Mouse (Mus musculus): Measurements from ENCODE around the gene Gm6525.
A peak's percentile ranks its signal among the peaks of the same experiment; 100 is the strongest.

Gm6525 gene

GRCm38 (mm10) chr3:84173581-84174154 lies at the start of gene Gm6525:
Gm6525 (plus strand) TSS chr3:84174104.
- no peak for DNase-seq (ENCODE audit: low spot score in 2 of 2)

- DNase-seq (ENCODE audit: low spot score in 2 of 2) = no peak
Observed at GRCm38 (mm10) chr3:84125704-84126289, 48.1 kb upstream of the Gm6525 start.

- no peak for DNase-seq (ENCODE audit: low spot score in 2 of 2)
Observed at GRCm38 (mm10) chr3:84126721-84127120, 47.2 kb upstream of the Gm6525 start.

GRCm38 (mm10) chr3:84127431-84127830 lies 46.5 kb upstream of the Gm6525 start:
- DNase-seq (ENCODE audit: low spot score in 2 of 2) = no peak

GRCm38 (mm10) chr3:84128871-84129870 lies 44.7 kb upstream of the Gm6525 start:
- DNase-seq (ENCODE audit: low spot score in 2 of 2) = no peak

- no peak for DNase-seq (ENCODE audit: low spot score in 2 of 2)
Observed at GRCm38 (mm10) chr3:84130776-84131175, 43.1 kb upstream of the Gm6525 start.

GRCm38 (mm10) chr3:84131369-84131768 lies 42.5 kb upstream of the Gm6525 start:
- no peak for DNase-seq (ENCODE audit: low spot score in 2 of 2)

GRCm38 (mm10) chr3:84135387-84135786 lies 38.5 kb upstream of the Gm6525 start:
- DNase-seq (ENCODE audit: low spot score in 2 of 2) = no peak

- DNase-seq (ENCODE audit: low spot score in 2 of 2) = no peak
Observed at GRCm38 (mm10) chr3:84135933-84136332, 38.0 kb upstream of the Gm6525 start.

- no peak for DNase-seq (ENCODE audit: low spot score in 2 of 2)
Observed at GRCm38 (mm10) chr3:84136509-84136908, 37.4 kb upstream of the Gm6525 start.

- no peak for DNase-seq (ENCODE audit: low spot score in 2 of 2)
Observed at GRCm38 (mm10) chr3:84140947-84141346, 33.0 kb upstream of the Gm6525 start.

GRCm38 (mm10) chr3:84149831-84150230 lies 24.1 kb upstream of the Gm6525 start:
- DNase-seq (ENCODE audit: low spot score in 2 of 2) = no peak

GRCm38 (mm10) chr3:84154721-84155141 lies 19.2 kb upstream of the Gm6525 start:
- DNase-seq (ENCODE audit: low spot score in 2 of 2) = no peak

- DNase-seq (ENCODE audit: low spot score in 2 of 2) = no peak
Observed at GRCm38 (mm10) chr3:84155146-84155545, 18.8 kb upstream of the Gm6525 start.

- DNase-seq (ENCODE audit: low spot score in 2 of 2) = peak; percentile 94 to 96
Observed at GRCm38 (mm10) chr3:84155558-84156006, 18.3 kb upstream of the Gm6525 start, which contains the start of gene Mnd1. Mnd1 (minus strand) TSS chr3:84155786.

GRCm38 (mm10) chr3:84156105-84156504 lies 17.8 kb upstream of the Gm6525 start:
- no peak for DNase-seq (ENCODE audit: low spot score in 2 of 2)

GRCm38 (mm10) chr3:84157011-84157410 lies 16.9 kb upstream of the Gm6525 start:
- no peak for DNase-seq (ENCODE audit: low spot score in 2 of 2)

GRCm38 (mm10) chr3:84157559-84158350 lies 16.1 kb upstream of the Gm6525 start:
- no peak for DNase-seq (ENCODE audit: low spot score in 2 of 2)

GRCm38 (mm10) chr3:84165391-84165790 lies 8.5 kb upstream of the Gm6525 start:
- DNase-seq (ENCODE audit: low spot score in 2 of 2) = no peak

- DNase-seq (ENCODE audit: low spot score in 2 of 2) = no peak
Observed at GRCm38 (mm10) chr3:84166073-84166472, 7.8 kb upstream of the Gm6525 start.

GRCm38 (mm10) chr3:84168943-84169342 lies 5.0 kb upstream of the Gm6525 start:
- DNase-seq (ENCODE audit: low spot score in 2 of 2) = no peak

All from frontal cortex, postnatal 25 days (tissue).